Comparison of ENCODE assay signal across 10 mouse cellular contexts in the genomic region with DNA sequence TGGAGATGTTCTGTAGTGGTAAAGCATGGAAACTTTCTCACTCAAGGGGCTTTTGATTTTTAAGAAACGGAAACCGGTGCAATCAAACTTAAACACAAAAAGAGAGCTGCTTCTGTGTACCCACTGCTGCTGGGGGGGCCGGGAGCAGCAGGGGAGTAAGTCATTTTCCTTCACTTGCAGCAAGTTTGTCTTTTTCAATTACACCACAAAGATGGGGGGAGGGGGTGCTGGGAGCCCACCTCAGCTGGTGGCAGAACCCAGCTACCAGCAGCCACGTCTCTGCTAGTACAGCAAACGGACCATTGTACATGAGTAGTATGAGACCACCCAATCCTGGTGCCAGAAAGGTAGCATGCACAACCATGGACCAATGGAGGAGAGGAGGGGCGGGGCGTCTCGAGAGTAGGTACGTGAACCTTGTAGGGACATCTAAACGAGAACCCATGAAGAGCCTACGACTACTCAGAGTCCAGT.
DNase-seq lines count a peak whose midpoint lies in the region; ATAC-seq and TF ChIP-seq lines count a peak whose summit lies in the region.
"Had no signal": no experiment of that assay in that cellular context is flagged by ENCODE, and none has a peak within 500 bp of the region (broad histone marks: within the 10 kb centered on the region; RNA-seq: fewer than 3 reads in every experiment).

No protein-coding gene starts in this region.

- no peak for TF ChIP-seq CTCF in small intestine, adult 2 months (IDR thresholded peaks at IDR 0.05; ENCODE audit: extremely low read depth, insufficient read length, insufficient replicate concordance, low read depth, low read length)
- TF ChIP-seq CTCF in cerebellum, adult 2 months (IDR thresholded peaks at IDR 0.05; ENCODE audit: borderline replicate concordance, insufficient read depth, low read depth, low read length) = no peak

- 58% methylated on average over 11 of the region's 11 CpGs for WGBS in heart, embryonic 11.5 days (ENCODE audit: insufficient replicate concordance)
- 63% methylated on average over 11 of the region's 11 CpGs for WGBS in embryonic facial prominence, embryonic 14.5 days
- WGBS in small intestine, adult 2 months = 55% methylated on average over 11 of the region's 11 CpGs
- 75% methylated on average over 11 of the region's 11 CpGs for WGBS in cerebellum, adult 2 months

- DNase-seq in heart, postnatal 36 days = no peak
- DNase-seq in CD4-positive helper T cell, adult 2 months (ENCODE audit: low read depth, low spot score) = peak; percentile 91
- no peak for DNase-seq in embryonic facial prominence, embryonic 14.5 days (ENCODE audit: low spot score)
- no peak for DNase-seq in left cerebral cortex, postnatal 25 days (ENCODE audit: low spot score in 2 of 2)
- DNase-seq in cerebellum, adult 2 months = no peak
- no peak for DNase-seq in cerebellum, postnatal 36 days

- no peak for TF ChIP-seq POLR2A in small intestine, adult 2 months (IDR thresholded peaks at IDR 0.05; ENCODE audit: low read depth, low read length)
- TF ChIP-seq POLR2A in cerebellum, adult 2 months (IDR thresholded peaks at IDR 0.05; ENCODE audit: borderline replicate concordance, insufficient read depth, low read length) = no peak

- H3K27ac ChIP-seq in heart, embryonic 11.5 days (ENCODE audit: low read depth, low read length) = no peak overlapping the region
- no peak overlapping the region for H3K27ac ChIP-seq in embryonic facial prominence, embryonic 14.5 days (replicated peaks; ENCODE audit: low read depth, low read length)
- peak overlapping the region; percentile 57 for H3K27ac ChIP-seq in small intestine, adult 2 months (ENCODE audit: insufficient read depth, low read depth, low read length)
- no peak overlapping the region for H3K27ac ChIP-seq in cerebellum, adult 2 months (ENCODE audit: insufficient read depth, low read length)
- H3K27ac ChIP-seq: liver, embryonic 14.5 days had no signal

- H3K36me3 ChIP-seq in heart, embryonic 11.5 days (ENCODE audit: control insufficient read depth, insufficient read depth, low read length) = no peaks in the 10 kb centered on the region
- H3K36me3 ChIP-seq in embryonic facial prominence, embryonic 14.5 days (ENCODE audit: control insufficient read depth, insufficient read depth, low read length) = no peaks in the 10 kb centered on the region
- H3K36me3 ChIP-seq in small intestine, adult 2 months (ENCODE audit: control insufficient read depth, insufficient read depth, low read length) = no peaks in the 10 kb centered on the region

- no peak overlapping the region for H3K9ac ChIP-seq in heart, embryonic 11.5 days (ENCODE audit: low read depth, low read length)
- no peak overlapping the region for H3K9ac ChIP-seq in embryonic facial prominence, embryonic 14.5 days (ENCODE audit: low read depth, low read length)
- H3K9ac ChIP-seq: liver, embryonic 14.5 days had no signal

- H3K4me2 ChIP-seq in heart, embryonic 11.5 days = peak overlapping the region; percentile 36
- 0 out of 2 replicates have a peak overlapping the region, but pooled peaks have one; percentile 18 for H3K4me2 ChIP-seq in embryonic facial prominence, embryonic 14.5 days (ENCODE audit: low read depth, low read length)

- ATAC-seq in heart, embryonic 11.5 days (replicated peaks; ENCODE audit: insufficient number of reproducible peaks, low FRiP score, low TSS enrichment) = no peak
- ATAC-seq in embryonic facial prominence, embryonic 14.5 days (ENCODE audit: low read depth) = no peak
- ATAC-seq: Patski had no signal

- intact Hi-C loops in heart, postnatal 36 days (cut with DNase I) = loop anchor here (10.0 kb wide), 1 partner anchor 136 kb away; no protein-coding TSS in a partner anchor
- intact Hi-C loops in left cerebral cortex, postnatal 25 days (cut with DNase I) = no loop called here

- no peaks in the 10 kb centered on the region; the same call in 1 of the 2 replicates for H3K27me3 ChIP-seq in heart, embryonic 11.5 days (ENCODE audit: control insufficient read depth, insufficient read depth, low read length)
- H3K27me3 ChIP-seq in embryonic facial prominence, embryonic 14.5 days (replicated peaks; ENCODE audit: control insufficient read depth, insufficient read depth, low read length) = no peaks in the 10 kb centered on the region
- H3K27me3 ChIP-seq in small intestine, adult 2 months (ENCODE audit: control insufficient read depth, insufficient read depth, low read length) = no peaks in the 10 kb centered on the region
- H3K27me3 ChIP-seq in cerebellum, adult 2 months (ENCODE audit: control insufficient read depth, insufficient read depth, low read length) = no peaks in the 10 kb centered on the region
- H3K27me3 ChIP-seq: Patski had no signal

- no peaks in the 10 kb centered on the region for H3K9me3 ChIP-seq in heart, embryonic 11.5 days (replicated peaks; ENCODE audit: control insufficient read depth, low read length)
- H3K9me3 ChIP-seq in embryonic facial prominence, embryonic 14.5 days (ENCODE audit: control insufficient read depth, low read length) = no peaks in the 10 kb centered on the region

- H3K4me3 ChIP-seq in heart, embryonic 11.5 days (ENCODE audit: low read depth, low read length) = no peak overlapping the region
- H3K4me3 ChIP-seq in embryonic facial prominence, embryonic 14.5 days (ENCODE audit: low read depth, low read length) = no peak overlapping the region
- H3K4me3 ChIP-seq in small intestine, adult 2 months (ENCODE audit: low read depth, low read length) = peak overlapping the region; percentile 26
- no peak overlapping the region for H3K4me3 ChIP-seq in cerebellum, adult 2 months (replicated peaks; ENCODE audit: insufficient read depth, low read depth, low read length)

- H3K4me1 ChIP-seq in heart, embryonic 11.5 days (ENCODE audit: control insufficient read depth, insufficient read depth, low read length) = no peaks in the 10 kb centered on the region
- peaks cover 4% of the 10 kb centered on the region; the same call in 1 of the 2 replicates for H3K4me1 ChIP-seq in embryonic facial prominence, embryonic 14.5 days (ENCODE audit: control insufficient read depth, insufficient read depth, low read length)
- no peaks in the 10 kb centered on the region for H3K4me1 ChIP-seq in small intestine, adult 2 months (ENCODE audit: control insufficient read depth, insufficient read depth, insufficient read length, low read length)
- no peaks in the 10 kb centered on the region for H3K4me1 ChIP-seq in cerebellum, adult 2 months (ENCODE audit: control insufficient read depth, insufficient read depth, low read length)
